Mouse (Mus musculus): Measurements from ENCODE around the gene Gm49396.
A peak's percentile ranks its signal among the peaks of the same experiment; 100 is the strongest.

The Gm49396 gene

GRCm38 (mm10) chr7:30586455-30587020 lies 23.4 kb downstream of the Gm49396 start:
- no peak for DNase-seq (ENCODE audit: inconsistent ontology term)

GRCm38 (mm10) chr7:30587842-30588667 lies 24.9 kb downstream of the Gm49396 start:
- peak; percentile 61 for DNase-seq (ENCODE audit: inconsistent ontology term)

- peak; percentile 99 for DNase-seq (ENCODE audit: inconsistent ontology term)
Observed at GRCm38 (mm10) chr7:30588676-30589434, 25.7 kb downstream of the Gm49396 start, which contains the start of gene Kmt2b. Gene Kmt2b (minus strand): TSS chr7:30588726.

DNA sequence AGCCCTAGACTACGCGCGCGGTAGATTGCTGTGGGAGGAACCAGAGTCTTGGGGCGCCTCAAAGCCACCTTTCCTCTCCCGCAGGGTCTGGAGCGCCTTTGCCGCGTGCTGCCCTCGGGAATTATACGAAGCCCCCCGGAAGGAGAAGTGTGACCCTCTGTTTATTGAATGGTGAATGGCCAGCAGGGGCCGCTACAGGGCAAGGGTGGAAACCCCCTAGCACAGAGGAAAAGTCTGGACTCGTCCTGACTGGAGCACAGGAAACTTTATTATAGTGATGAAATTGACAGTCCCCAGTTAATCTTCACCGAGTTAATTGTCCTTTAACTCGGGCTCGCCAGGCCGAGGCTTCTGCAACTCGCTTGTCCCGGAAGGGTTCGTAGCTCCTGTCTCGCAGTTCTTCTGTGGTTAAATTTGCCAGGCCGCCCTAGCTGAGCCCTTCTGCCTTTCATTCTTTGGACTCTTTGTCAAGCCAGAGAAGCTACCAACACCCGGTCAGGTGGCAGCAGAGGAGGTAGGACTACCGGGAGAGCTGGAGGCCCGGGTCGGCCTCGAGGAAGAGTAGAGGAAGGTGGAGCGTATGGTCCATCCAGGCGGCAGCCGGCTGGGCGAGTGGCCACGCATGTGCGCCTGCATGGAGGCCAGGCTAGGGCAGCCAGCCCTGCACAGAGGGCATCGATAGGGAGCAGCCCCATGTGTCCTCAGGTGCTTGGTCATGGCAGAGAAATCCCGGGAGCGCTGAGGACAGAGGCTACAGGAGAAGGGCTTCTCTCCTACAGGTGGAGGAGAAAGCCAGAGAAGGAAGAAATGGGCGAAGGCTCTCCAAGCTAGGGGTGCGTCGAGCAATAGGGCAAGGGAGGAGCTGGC lies 26.5 kb downstream of the Gm49396 start:
- peak; percentile 87 for DNase-seq (ENCODE audit: inconsistent ontology term)

DNA sequence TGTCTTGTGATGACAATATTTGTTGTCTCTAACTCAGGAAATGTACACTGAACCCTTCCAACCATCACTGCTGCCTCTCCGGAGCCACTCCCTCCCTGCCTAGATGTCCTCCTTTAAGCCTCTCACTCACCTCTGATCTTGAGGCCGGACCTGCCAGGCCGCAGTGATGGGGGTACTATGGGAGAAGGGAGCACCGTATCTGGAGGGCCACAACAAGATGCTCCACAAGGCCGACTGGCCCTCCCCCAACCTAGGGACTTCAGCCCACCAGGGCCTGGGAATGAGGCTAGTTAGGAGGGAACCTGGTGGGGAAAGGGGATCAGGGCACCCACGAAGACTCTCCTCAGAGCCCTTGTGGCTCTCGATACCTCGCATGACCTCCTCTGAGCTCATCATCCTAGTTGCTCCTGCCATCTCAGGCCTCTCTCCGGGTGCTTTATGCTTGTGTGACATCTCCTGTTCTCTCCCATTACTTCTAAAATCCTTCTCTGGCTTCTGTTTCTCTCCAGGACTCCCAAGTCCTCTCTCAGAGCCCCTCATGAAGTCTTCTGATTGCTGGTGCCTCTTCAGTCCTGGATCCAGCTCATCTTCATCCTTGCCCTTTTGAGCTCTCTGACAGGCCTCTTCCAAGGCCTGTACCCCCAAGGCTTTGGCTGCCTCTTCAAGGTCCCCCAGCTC lies 27.9 kb downstream of the Gm49396 start:
- DNase-seq (ENCODE audit: inconsistent ontology term), result no peak

- DNase-seq (ENCODE audit: inconsistent ontology term), result no peak
Observed at GRCm38 (mm10) chr7:30591605-30591951, 28.4 kb downstream of the Gm49396 start.

- no peak for DNase-seq (ENCODE audit: inconsistent ontology term)
Observed at GRCm38 (mm10) chr7:30592772-30593423, 29.8 kb downstream of the Gm49396 start.

DNA sequence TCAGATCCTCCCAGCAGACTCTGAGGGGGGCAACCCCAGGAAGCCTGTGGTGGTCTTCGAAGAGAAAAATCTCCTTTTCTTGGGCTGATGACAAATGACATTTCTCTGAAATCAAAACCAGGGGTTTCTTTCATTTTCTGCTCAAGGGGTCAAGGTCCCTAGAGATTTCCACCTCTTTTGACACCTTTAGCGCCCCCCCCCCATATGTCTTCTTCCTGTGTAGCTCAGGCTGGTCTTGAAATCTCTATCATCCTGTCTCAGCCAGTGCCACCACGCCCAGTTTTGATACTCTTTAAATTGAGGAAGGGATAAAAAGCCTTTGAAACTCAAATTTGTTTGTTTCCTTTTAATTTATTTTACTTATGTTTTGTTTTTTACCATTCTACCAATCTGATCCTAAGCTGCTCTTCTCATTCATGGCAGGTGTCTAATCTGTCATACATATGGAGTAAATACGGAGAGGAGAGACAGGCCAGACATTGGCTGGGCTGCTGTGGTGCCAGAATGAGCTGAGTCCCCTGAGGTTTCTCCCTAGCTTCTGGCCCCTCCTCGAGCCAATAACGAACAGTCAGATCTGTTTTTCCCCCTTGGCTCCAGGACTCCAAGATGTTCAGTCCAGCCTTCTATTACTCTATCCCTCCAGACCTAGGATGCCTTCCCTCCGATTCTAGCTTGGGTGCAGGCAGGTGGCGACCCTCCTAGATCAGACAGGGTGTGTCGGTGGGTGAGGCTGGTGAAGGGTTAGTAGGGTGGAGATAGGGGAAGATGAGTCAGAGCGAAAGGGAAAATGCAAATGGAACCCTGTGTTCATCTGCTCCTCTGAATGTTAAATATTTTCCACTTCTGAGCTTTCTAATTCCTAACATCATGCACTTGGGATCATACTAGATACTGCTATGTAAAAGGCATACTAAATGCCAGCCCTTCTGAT lies 30.7 kb downstream of the Gm49396 start:
- DNase-seq (ENCODE audit: inconsistent ontology term), result no peak

- no peak for DNase-seq (ENCODE audit: inconsistent ontology term)
Observed at GRCm38 (mm10) chr7:30594510-30595024, 31.4 kb downstream of the Gm49396 start.

GRCm38 (mm10) chr7:30596093-30596492 lies 32.9 kb downstream of the Gm49396 start:
- no peak for DNase-seq (ENCODE audit: inconsistent ontology term)

DNA sequence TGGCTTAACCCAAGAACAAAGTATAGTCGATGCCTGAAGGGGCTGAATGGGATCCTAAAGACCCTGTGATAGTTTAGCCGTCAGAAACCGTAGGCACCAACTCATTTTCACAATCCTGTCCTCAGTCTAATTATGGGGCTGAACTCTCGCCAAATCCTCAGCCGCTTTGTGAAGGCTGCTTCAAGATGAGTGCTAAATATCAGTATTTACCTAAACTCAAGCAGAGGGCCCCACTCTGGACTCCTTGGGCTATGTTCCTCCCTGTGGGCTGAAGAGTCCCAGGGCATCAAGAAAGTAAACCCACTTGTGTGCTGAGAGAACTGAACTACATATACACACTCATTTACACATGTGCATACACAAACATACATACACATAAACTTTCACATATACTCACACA lies 33.7 kb downstream of the Gm49396 start:
- no peak for DNase-seq (ENCODE audit: inconsistent ontology term)

GRCm38 (mm10) chr7:30598786-30599185 lies 35.6 kb downstream of the Gm49396 start, which contains the start of gene Zbtb32:
Gene Zbtb32 (minus strand): TSS chr7:30598909.
- DNase-seq (ENCODE audit: inconsistent ontology term), result no peak

DNA sequence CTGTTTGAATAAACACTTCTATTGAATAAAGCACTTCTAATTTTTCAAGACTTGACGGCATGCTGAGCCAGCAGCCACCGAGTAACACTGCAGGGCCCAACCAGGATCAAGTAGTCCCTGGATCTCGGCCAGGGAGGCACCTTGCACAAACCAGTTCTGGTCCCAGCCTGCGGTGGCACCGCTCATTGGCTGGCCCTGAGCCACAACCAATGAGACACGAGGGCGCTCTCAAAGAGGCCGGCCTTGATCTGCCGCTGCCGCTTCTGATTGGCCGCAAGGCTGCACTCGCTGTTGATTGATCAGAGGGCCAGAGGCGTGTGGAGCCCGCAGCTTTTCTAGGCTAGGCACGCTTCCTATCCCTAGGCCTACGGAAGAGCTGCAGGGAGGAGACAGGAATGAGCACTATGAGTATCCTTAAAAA lies 36.8 kb downstream of the Gm49396 start:
- DNase-seq (ENCODE audit: inconsistent ontology term), result peak; percentile 85

- DNase-seq (ENCODE audit: inconsistent ontology term), result no peak
Observed at GRCm38 (mm10) chr7:30600651-30601050, 37.5 kb downstream of the Gm49396 start.

DNA sequence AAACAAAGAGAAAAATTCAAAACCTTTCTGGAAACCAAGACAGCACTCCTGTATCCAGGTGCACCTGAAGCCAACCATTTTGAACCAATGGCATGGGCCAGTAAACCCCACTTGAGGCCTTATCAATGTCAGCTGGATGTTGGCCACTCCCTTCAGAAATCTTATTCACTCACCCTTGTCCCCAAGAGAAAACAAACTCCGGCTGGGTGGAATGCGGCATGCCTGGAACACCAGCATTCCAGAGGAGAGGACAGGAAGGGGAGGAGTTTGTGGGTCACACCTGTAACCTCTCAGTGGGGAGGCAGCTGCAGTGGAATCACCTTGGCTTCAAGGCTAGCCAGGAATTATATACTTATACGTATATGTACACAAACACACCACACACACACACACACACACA lies 39.4 kb downstream of the Gm49396 start:
- no peak for DNase-seq (ENCODE audit: inconsistent ontology term)

DNA sequence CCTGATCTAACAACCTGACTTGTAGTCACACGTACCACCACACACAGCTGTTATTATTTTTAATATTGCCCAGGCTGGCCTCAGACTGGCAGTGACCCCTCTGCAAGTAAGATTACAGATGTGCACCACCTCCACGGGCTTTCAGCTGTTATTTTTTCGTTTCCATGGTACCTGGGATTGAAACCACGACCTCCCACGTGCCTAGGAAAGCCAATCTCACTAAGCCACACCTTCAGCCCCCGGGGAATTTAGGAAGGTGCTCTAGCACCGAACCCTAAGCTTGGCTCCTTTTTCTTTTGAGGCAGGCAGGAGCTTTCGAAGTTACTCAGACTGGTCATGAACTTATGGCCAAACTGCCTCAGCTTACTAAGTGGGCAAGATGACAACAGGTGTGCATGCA lies 41.3 kb downstream of the Gm49396 start:
- DNase-seq (ENCODE audit: inconsistent ontology term), result no peak

DNA sequence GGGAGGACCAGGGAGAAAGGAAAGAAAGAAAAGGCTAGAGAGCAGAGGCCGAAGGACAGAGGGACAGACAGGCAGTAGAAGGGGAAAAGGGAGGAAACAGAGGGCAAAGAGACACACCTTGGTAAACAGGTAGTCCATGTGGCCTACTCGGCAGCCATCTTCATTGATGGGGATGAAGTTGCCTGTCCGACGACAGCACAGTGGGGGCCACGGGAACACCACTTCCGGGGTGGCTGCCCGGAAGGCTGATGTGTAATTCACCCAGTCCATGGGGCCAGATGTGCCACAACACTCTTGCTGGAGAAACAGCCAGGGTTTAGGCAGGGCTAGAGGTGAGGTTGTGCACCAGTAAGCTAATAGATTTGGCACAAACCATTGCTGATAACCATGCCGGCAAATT lies 41.8 kb downstream of the Gm49396 start:
- DNase-seq (ENCODE audit: inconsistent ontology term), result no peak

GRCm38 (mm10) chr7:30607706-30608309 lies 44.7 kb downstream of the Gm49396 start:
- peak; percentile 36 for DNase-seq (ENCODE audit: inconsistent ontology term)

GRCm38 (mm10) chr7:30608476-30608875 lies 45.3 kb downstream of the Gm49396 start:
- DNase-seq (ENCODE audit: inconsistent ontology term), result no peak

Data from Muller cell, postnatal 12 days (primary cell).